Mouse (Mus musculus): ENCODE measurements around the gene Hsdl1.

DNA sequence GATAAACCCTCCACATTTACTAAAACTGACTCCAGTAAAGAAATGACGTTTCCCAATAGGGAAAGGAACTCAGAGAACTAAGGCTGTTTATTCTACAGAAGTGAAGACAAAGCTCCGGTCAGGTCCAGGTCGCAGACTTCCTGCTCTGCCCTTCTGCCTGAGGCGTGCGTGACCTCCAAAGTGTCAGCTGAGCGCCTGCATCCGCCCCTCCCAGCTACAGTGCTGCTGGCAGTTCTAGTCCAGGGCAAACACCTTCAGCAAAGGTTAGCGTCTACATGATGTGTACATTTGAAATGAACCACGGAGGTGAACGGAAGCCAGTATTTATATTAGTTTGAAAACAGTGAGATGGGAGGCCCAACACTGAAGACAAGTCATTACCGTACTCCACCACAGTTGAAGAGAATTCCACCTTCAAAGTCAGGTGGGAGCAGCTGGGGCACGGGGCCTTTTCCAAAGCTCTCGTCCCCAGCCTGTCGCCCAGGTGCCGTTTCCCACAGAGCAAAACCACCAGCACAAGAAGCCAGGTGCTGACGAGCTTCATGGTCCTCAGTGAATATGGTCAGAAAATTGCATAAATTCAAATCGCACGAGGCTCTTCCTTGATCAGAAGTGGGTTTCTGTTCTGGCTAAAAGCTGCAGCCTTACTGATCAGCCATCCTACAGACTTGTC, 27.8 kb downstream of the Hsdl1 start:
- no peak for TF ChIP-seq CTCF (IDR thresholded peaks at IDR 0.05; ENCODE audit: low read depth)
- TF ChIP-seq EP300 (optimal IDR thresholded peaks at IDR 0.05): no peak

Measured in stomach, postnatal 0 days (tissue).